Mouse (Mus musculus) MEL (cell line): ENCODE measurements around the gene P2rx1.

Source experiments
- CHD2 ChIP-seq: IDR thresholded peaks from 2 replicates; pipeline ENCODE4 v1.6.1; 2011; ENCODE audit warnings: low read length, improper control_type of control experiment
- CTCF ChIP-seq, 3 experiments: IDR thresholded peaks in 2 of 3; conservative IDR thresholded peaks in 1 of 3; 2 replicates each; pipeline ENCODE4 v1.5.1; 2011 to 2012; ENCODE audit warnings: low read length in 3 of 3, low read depth in 2 of 3, mild to moderate bottlenecking in 2 of 3, improper control_type of control experiment in 1 of 3, inconsistent platforms in 1 of 3, mixed read lengths in 1 of 3, moderate library complexity in 1 of 3; ENCODE audit not compliant: control insufficient read depth in 1 of 3, insufficient read depth in 1 of 3, poor library complexity in 1 of 3, severe bottlenecking in 1 of 3
- E2F4 ChIP-seq: IDR thresholded peaks from 2 replicates; pipeline ENCODE4 v1.6.1; 2011; ENCODE audit warnings: low read depth, low read length, improper control_type of control experiment, borderline replicate concordance
- EP300 ChIP-seq, 2 experiments: IDR thresholded peaks; 2 replicates each; pipeline ENCODE4 v1.6.1; 2011; ENCODE audit warnings: improper control_type of control experiment in 2 of 2, low read length in 2 of 2, low read depth in 1 of 2, mild to moderate bottlenecking in 1 of 2
- KAT2A ChIP-seq: conservative IDR thresholded peaks from 2 replicates; pipeline ENCODE4 v1.6.1; 2012; ENCODE audit warnings: low read depth, low read length, improper control_type of control experiment, inconsistent platforms
- MYC ChIP-seq: IDR thresholded peaks from 2 replicates; pipeline ENCODE4 v1.6.1; 2011; ENCODE audit warnings: low read depth, mild to moderate bottlenecking, low read length, improper control_type of control experiment, moderate library complexity
- POLR2A ChIP-seq, 2 experiments: IDR thresholded peaks; 2 replicates each; pipeline ENCODE4 v1.6.1; 2011 to 2012; ENCODE audit warnings: low read length in 2 of 2, mild to moderate bottlenecking in 2 of 2, control low read depth in 1 of 2, improper control_type of control experiment in 1 of 2, low read depth in 1 of 2, moderate library complexity in 1 of 2; ENCODE audit not compliant: control insufficient read depth in 1 of 2, insufficient read depth in 1 of 2, poor library complexity in 1 of 2
- POLR2AphosphoS5 ChIP-seq: IDR thresholded peaks from 2 replicates; pipeline ENCODE4 v1.6.1; 2012; ENCODE audit warnings: low read depth, borderline replicate concordance, mild to moderate bottlenecking, inconsistent platforms, low read length, moderate library complexity, mixed read lengths
- TCF12 ChIP-seq: IDR thresholded peaks from 2 replicates; pipeline ENCODE4 v1.6.1; 2014; ENCODE audit warnings: low read depth, mild to moderate bottlenecking, inconsistent platforms, low read length, improper control_type of control experiment, moderate library complexity
- ZMIZ1 ChIP-seq: IDR thresholded peaks from 2 replicates; pipeline ENCODE4 v1.6.1; 2012; ENCODE audit warnings: low read depth, mild to moderate bottlenecking, inconsistent platforms, low read length, improper control_type of control experiment, moderate library complexity

- TF ChIP-seq CTCF (IDR thresholded peaks at IDR 0.05 in 2 of 3, conservative IDR thresholded peaks at IDR 0.05 in 1 of 3; ENCODE audit: control insufficient read depth in 1 of 3, insufficient read depth in 1 of 3, low read depth in 2 of 3, low read length in 3 of 3, poor library complexity in 1 of 3, severe bottlenecking in 1 of 3) (no peak), POLR2AphosphoS5 (no peak), EP300 (IDR thresholded peaks at IDR 0.05; ENCODE audit: low read depth in 1 of 2, low read length in 2 of 2) (peak in 1 of 2 experiments; percentile 72; a peak in 2 of 4 replicates), ZMIZ1 (no peak), TCF12 (peak; percentile 59; the same call in 1 of the 2 replicates), MYC (no peak), KAT2A (no peak), CHD2 (no peak), E2F4 (no peak), POLR2A (IDR thresholded peaks at IDR 0.05; ENCODE audit: control insufficient read depth in 1 of 2, insufficient read depth in 1 of 2, low read depth in 1 of 2, low read length in 2 of 2, poor library complexity in 1 of 2) (no peak)
Measured at GRCm38 (mm10) chr11:72962378-72962777, 36.5 kb upstream of the P2rx1 start.
